8 mouse cellular contexts compared by ENCODE assay signal in the genomic region with DNA sequence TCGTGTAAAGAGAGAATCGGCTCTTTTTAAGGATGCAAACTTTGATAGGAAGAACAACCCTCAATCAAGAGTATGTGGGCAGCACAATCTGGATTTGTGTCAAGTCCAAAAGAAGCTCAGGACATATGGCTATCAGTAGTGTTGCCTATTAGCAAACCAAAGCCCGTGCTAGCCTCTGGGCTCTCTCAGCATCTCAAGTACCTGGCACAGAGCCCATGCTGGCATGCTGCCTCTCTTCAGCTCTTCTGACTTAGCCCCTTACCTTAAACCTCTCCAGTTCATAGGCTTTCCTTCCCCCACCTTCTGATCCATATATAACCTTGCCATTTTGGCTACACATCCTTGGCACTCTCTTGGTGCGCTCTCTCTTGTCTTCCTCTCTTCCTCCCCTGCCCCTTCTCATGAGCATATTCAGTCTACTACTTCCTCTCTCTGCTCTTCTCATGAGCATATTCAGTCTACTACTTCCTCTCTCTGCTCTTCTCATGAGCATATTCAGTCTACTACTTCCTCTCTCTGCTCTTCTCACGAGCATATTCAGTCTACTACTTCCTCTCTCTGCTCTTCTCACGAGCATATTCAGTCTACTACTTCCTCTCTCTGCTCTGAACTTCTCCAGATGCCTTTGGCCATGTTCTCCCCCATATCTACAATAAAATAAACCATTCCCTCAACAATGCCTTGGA. TPM values are rescaled to one million over a fixed set of nuclear protein-coding genes. Genes with fewer than 3 reads are reported as not detected.
DNase-seq lines count a peak whose midpoint lies in the region; ATAC-seq and TF ChIP-seq lines count a peak whose summit lies in the region.
"Not testable (repeated sequence)": the region's sequence is repeated elsewhere in the genome, so short reads cannot be mapped to it uniquely, and the experiment has no call there.

No protein-coding gene starts in this region.

- H3K27ac ChIP-seq in layer of hippocampus, adult 2 months: peak overlapping the region; percentile 21; the same call in 1 of the 2 replicates

- peak; percentile 82 for ATAC-seq in granulocyte monocyte progenitor cell, adult 5-6 weeks (replicated peaks; ENCODE audit: poor library complexity, severe bottlenecking)
- ATAC-seq in megakaryocyte progenitor cell, adult 5-6 weeks (replicated peaks; ENCODE audit: poor library complexity): peak; percentile 63

- intact Hi-C loops in left cerebral cortex, postnatal 4 days (cut with DNase I): not testable (repeated sequence)

- H3K4me3 ChIP-seq in layer of hippocampus, adult 2 months: not testable (repeated sequence)

- TF ChIP-seq CTCF in layer of hippocampus, adult 2 months (conservative IDR thresholded peaks at IDR 0.05): not testable (repeated sequence)

- peak; percentile 5 to 6 for DNase-seq in B cell, adult 2 months
- DNase-seq in cerebellum, adult 18-20 months: peak; percentile 62 to 72
- peak; percentile 71 to 82 for DNase-seq in cerebellum, postnatal 25 days
- peak; percentile 14 to 25 for DNase-seq in layer of hippocampus, adult 2 months (ENCODE audit: low spot score in 2 of 2)
- peak; percentile 80 for DNase-seq in left cerebral cortex, postnatal 4 days
- DNase-seq in right cerebral cortex, postnatal 10 days (ENCODE audit: low spot score in 2 of 2): peak; percentile 60 to 73

RNA-seq across cellular contexts. Expression of gene Syne1, which starts 51.5 kb away (rescaled TPM):
- 13.2 and 23.7 TPM in 2 replicates for total RNA-seq in granulocyte monocyte progenitor cell, adult 5-6 weeks (2014; fragmentation: Nextera tagmentation)
- 27.4 and 30.7 TPM in 2 replicates for total RNA-seq in granulocyte monocyte progenitor cell, adult 5-6 weeks (2017)
- 100 to 1,000 TPM; 307 to 317 TPM for total RNA-seq in layer of hippocampus, adult 2 months (2021)
- 10 to 100 TPM; 57.9 to 58.8 TPM for total RNA-seq in left cerebral cortex, postnatal 4 days (2021)
- 36.1 and 37.0 TPM in 2 replicates for total RNA-seq in megakaryocyte progenitor cell, adult 5-6 weeks (2015)
- 41.6 and 48.4 TPM in 2 replicates for total RNA-seq in megakaryocyte progenitor cell, adult 5-6 weeks (2017)

Comparison
In these comparisons a context has a peak if more than half of its experiments do, and no peak if none do; other contexts are left out.
1. DNase-seq: peak in every context shown above with its lines; median percentile 80 in left cerebral cortex, postnatal 4 days; 76 in cerebellum, postnatal 25 days; 67 in cerebellum, adult 18-20 months; 66 in right cerebral cortex, postnatal 10 days; 20 in layer of hippocampus, adult 2 months; 6 in B cell, adult 2 months.
2. RNA of gene Syne1, which starts 51.5 kb away (total RNA-seq): 307 to 317 TPM in layer of hippocampus, adult 2 months; 57.9 to 58.8 TPM in left cerebral cortex, postnatal 4 days, 36.1 to 48.4 TPM in megakaryocyte progenitor cell, adult 5-6 weeks and 13.2 to 30.7 TPM in granulocyte monocyte progenitor cell, adult 5-6 weeks; every median in the first group is over 4 times any median in the second.